1 mouse cellular context compared by ENCODE assay signal in genomic region chr13:23525901-23526300, GRCm38 (mm10).
TF ChIP-seq lines count a peak whose summit lies in the region.

No protein-coding gene starts in this region.

TF ChIP-seq in MEL, 35 proteins besides CTCF, POLR2A, EP300 and RAD21:
- TF ChIP-seq JUND (IDR thresholded peaks at IDR 0.05; ENCODE audit: low read depth, low read length) (no peak), UBTF (IDR thresholded peaks at IDR 0.05; ENCODE audit: borderline replicate concordance, insufficient read depth, low read depth, low read length) (no peak)
TF ChIP-seq in MEL: peak in this region for 0.
